Mouse (Mus musculus) forebrain, embryonic 10.5 days (tissue): ENCODE measurements at regions not wholly inside any gene's neighbourhood (a gene's known extent, or its start where the extent isn't known, plus 50 kb on each side); places are given as distances from the start of the nearest gene placed in this dataset.

Experiments used
- DNase-seq: peaks from one replicate; pipeline ENCODE4 v3.0.0-alpha.2; 2017; ENCODE audit warnings: low spot score; ENCODE audit errors: extremely low spot score
- H3K27ac ChIP-seq: fragments of 300-500 bp; sonication (generic); 2 replicates; pipeline ENCODE4 v1.5.1; 2016; ENCODE audit warnings: mild to moderate bottlenecking
- H3K27me3 ChIP-seq: fragments of 300-500 bp; sonication (generic); 2 replicates; pipeline ENCODE4 v1.6.1; 2016; ENCODE audit warnings: mild to moderate bottlenecking; ENCODE audit not compliant: poor library complexity, severe bottlenecking
- H3K36me3 ChIP-seq: fragments of 300-500 bp; sonication (generic); replicated peaks from 2 replicates; pipeline ENCODE4 v1.6.1; 2016; ENCODE audit warnings: mild to moderate bottlenecking, moderate library complexity
- H3K4me1 ChIP-seq: fragments of 300-500 bp; sonication (generic); 2 replicates; pipeline ENCODE4 v1.6.1; 2016
- H3K4me3 ChIP-seq: fragments of 300-500 bp; sonication (generic); 2 replicates; pipeline ENCODE4 v1.5.1; 2016; ENCODE audit warnings: mild to moderate bottlenecking, moderate library complexity
- H3K9me3 ChIP-seq: fragments of 300-500 bp; sonication (generic); 2 replicates; pipeline ENCODE4 v1.6.1; 2016; ENCODE audit warnings: mild to moderate bottlenecking, moderate library complexity
- WGBS: fragments of 180-500 bp; shearing (Covaris S2); methylation state at CpG from one replicate; pipeline ENCODE4 v1.1.7; 2016; 5-methylcytosine and 5-hydroxymethylcytosine counted together

GRCm38 (mm10) chr14:58224419-58224818 lies 154.1 kb downstream of the Fgf9 start:
- 84% methylated on average over 3 of the region's 3 CpGs for WGBS
- Histone ChIP-seq H3K27ac (no peak overlapping the region), H3K36me3 (no peaks in the 10 kb centered on the region), H3K4me3 (no peak overlapping the region), H3K27me3 (no peaks in the 10 kb centered on the region), H3K4me1 (peaks cover 6% of the 10 kb centered on the region; the same call in 1 of the 2 replicates), H3K9me3 (no peaks in the 10 kb centered on the region)
- DNase-seq, result no peak

- Histone ChIP-seq H3K27me3 (peaks cover 42% of the 10 kb centered on the region), H3K36me3 (no peaks in the 10 kb centered on the region), H3K9me3 (no peaks in the 10 kb centered on the region), H3K27ac (no peak overlapping the region), H3K4me3 (no peak overlapping the region), H3K4me1 (peaks cover 2% of the 10 kb centered on the region)
- WGBS, result 96% methylated on average over 1 of the region's 1 CpGs
- no peak for DNase-seq
These were observed 138.1 kb downstream of the Fgf9 start for GRCm38 (mm10) chr14:58208401-58208800.

- DNase-seq, result no peak
These were observed 132.4 kb downstream of the Fgf9 start for GRCm38 (mm10) chr14:58202607-58203295.

GRCm38 (mm10) chr14:58189948-58190347 lies 119.6 kb downstream of the Fgf9 start:
- no peaks in the 10 kb centered on the region for H3K36me3 ChIP-seq
- 90% methylated on average over 15 of the region's 15 CpGs for WGBS

More at GRCm38 (mm10) chr14:58202607-58203295, 132.4 kb downstream of the Fgf9 start:
- H3K27me3 ChIP-seq, result peaks cover 68% of the 10 kb centered on the region
- no peak overlapping the region for H3K27ac ChIP-seq
- H3K9me3 ChIP-seq, result no peaks in the 10 kb centered on the region
- 48% methylated on average over 6 of the region's 6 CpGs for WGBS
- no peak overlapping the region for H3K4me3 ChIP-seq
- peaks cover 12% of the 10 kb centered on the region for H3K4me1 ChIP-seq
- H3K36me3 ChIP-seq, result no peaks in the 10 kb centered on the region

GRCm38 (mm10) chr14:58182869-58183268 lies 112.5 kb downstream of the Fgf9 start:
- Histone ChIP-seq H3K27ac (no peak overlapping the region), H3K36me3 (no peaks in the 10 kb centered on the region), H3K9me3 (no peaks in the 10 kb centered on the region), H3K4me3 (no peak overlapping the region), H3K27me3 (no peaks in the 10 kb centered on the region), H3K4me1 (no peaks in the 10 kb centered on the region)
- DNase-seq, result no peak
- 64% methylated on average over 5 of the region's 5 CpGs for WGBS

More at GRCm38 (mm10) chr14:58189948-58190347, 119.6 kb downstream of the Fgf9 start:
- DNase-seq, result no peak
- Histone ChIP-seq H3K4me1 (no peaks in the 10 kb centered on the region), H3K4me3 (no peak overlapping the region), H3K27ac (no peak overlapping the region), H3K9me3 (no peaks in the 10 kb centered on the region), H3K27me3 (no peaks in the 10 kb centered on the region)

GRCm38 (mm10) chr14:58180724-58181123 lies 110.4 kb downstream of the Fgf9 start:
- Histone ChIP-seq H3K9me3 (no peaks in the 10 kb centered on the region), H3K4me3 (no peak overlapping the region), H3K27me3 (no peaks in the 10 kb centered on the region), H3K36me3 (no peaks in the 10 kb centered on the region), H3K4me1 (no peaks in the 10 kb centered on the region), H3K27ac (no peak overlapping the region)
- DNase-seq, result no peak

- Histone ChIP-seq H3K27me3 (no peaks in the 10 kb centered on the region), H3K4me1 (no peaks in the 10 kb centered on the region), H3K36me3 (no peaks in the 10 kb centered on the region), H3K9me3 (no peaks in the 10 kb centered on the region), H3K27ac (no peak overlapping the region), H3K4me3 (no peak overlapping the region)
- WGBS, result 89% methylated on average over 5 of the region's 5 CpGs
- no peak for DNase-seq
These were observed 105.5 kb downstream of the Fgf9 start for GRCm38 (mm10) chr14:58175651-58176363.

- Histone ChIP-seq H3K27ac (no peak overlapping the region), H3K36me3 (no peaks in the 10 kb centered on the region), H3K9me3 (no peaks in the 10 kb centered on the region), H3K4me3 (no peak overlapping the region), H3K27me3 (no peaks in the 10 kb centered on the region), H3K4me1 (no peaks in the 10 kb centered on the region)
- no peak for DNase-seq
- whole genome bisulfite sequencing, result 88% methylated on average over 6 of the region's 6 CpGs
These were observed 104.2 kb downstream of the Fgf9 start for GRCm38 (mm10) chr14:58174512-58174911.

GRCm38 (mm10) chr14:58168920-58169319 lies 98.6 kb downstream of the Fgf9 start:
- H3K4me3 ChIP-seq, result no peak overlapping the region
- H3K27ac ChIP-seq, result no peak overlapping the region
- no peak for DNase-seq
- no peaks in the 10 kb centered on the region for H3K9me3 ChIP-seq
- 94% methylated on average over 5 of the region's 5 CpGs for WGBS
- no peaks in the 10 kb centered on the region for H3K27me3 ChIP-seq
- no peaks in the 10 kb centered on the region for H3K4me1 ChIP-seq
- H3K36me3 ChIP-seq, result no peaks in the 10 kb centered on the region
